Mouse (Mus musculus): ENCODE data around the gene Jaml.

DNA sequence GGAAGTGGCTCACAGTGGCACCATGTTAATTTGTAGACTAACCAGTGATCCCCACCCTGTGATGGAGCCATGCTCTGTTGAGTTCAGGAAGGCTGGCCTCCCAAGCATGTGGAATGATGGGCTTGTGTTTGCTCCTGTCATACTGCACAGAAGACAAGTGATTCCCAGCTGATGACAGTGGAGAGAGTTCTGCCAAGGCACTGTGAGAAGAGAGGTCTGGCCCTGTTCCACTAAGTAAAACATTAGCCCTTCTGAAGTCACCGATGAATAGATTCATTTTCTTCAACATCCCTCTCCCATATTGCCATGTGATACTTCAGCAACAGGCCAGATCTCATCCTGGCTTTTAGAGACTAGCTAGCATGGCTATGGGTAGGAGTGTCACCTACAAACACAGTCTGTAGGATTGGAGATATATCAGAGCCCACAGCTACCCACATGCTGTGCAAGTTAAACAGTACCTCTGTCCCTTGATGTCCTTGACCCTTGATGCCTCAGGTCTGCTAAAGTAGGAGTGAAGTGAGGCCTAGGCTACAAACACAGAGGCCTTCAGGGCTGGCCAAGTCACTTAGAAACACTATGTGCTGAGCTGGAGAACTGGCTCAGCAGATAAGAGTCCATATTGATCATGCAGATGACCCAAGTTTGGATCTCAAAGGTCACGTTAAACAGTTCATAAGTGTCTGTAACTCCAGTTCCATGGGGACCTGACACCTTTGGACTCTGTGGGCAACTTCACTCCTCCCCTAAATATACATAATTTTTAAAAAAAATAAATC, 26.8 kb downstream of the Jaml start:
- no peak for TF ChIP-seq POLR2A (IDR thresholded peaks at IDR 0.05; ENCODE audit: low read depth, low read length)
- TF ChIP-seq CTCF (conservative IDR thresholded peaks at IDR 0.05; ENCODE audit: insufficient read depth, insufficient read length, low read depth, low read length) = no peak

All from kidney, adult 2 months (tissue).